Mouse (Mus musculus) hindbrain, embryonic 11.5 days (tissue): ENCODE measurements around the gene Brap. TPM values are rescaled to one million over a fixed set of nuclear protein-coding genes. Genes with fewer than 3 reads are reported as not detected.

ENCODE experiments used
- polyA plus RNA-seq: library from polyadenylated mRNA; unstranded; fragments of >200 nt; fragmentation: Nextera tagmentation; extraction: Ambion mirVana; gene quantifications from 2 replicates; pipeline ENCODE4 v1.2.1, GENCODE M21; 2014

Gene Brap
- polyA plus RNA-seq, 1 experiment from 2014 or later = 36.8 TPM

Other genes starting within 250 kb of the Brap start
- gene Tmem116, start 208.7 kb upstream of the Brap start, polyA plus RNA-seq = 0.85 and 1.1 TPM in 2 replicates
- 111 and 113 TPM in 2 replicates for gene Erp29, start 208.1 kb upstream of the Brap start, polyA plus RNA-seq
- gene Adam1b, start 157.1 kb upstream of the Brap start, polyA plus RNA-seq = not detected in 2 replicates
- 2.1 and 3.8 TPM in 2 replicates for gene Adam1a, start 115.1 kb upstream of the Brap start, polyA plus RNA-seq
- gene Gm42878, start 115.1 kb upstream of the Brap start, polyA plus RNA-seq = not detected in 2 replicates
- gene Mapkapk5, start 114.7 kb upstream of the Brap start, polyA plus RNA-seq = 61.8 and 66.5 TPM in 2 replicates
- gene Aldh2, start 66.7 kb upstream of the Brap start, polyA plus RNA-seq = 36.0 and 63.3 TPM in 2 replicates
- 1.8 and 2.8 TPM in 2 replicates for gene Acad12, start 41.6 kb upstream of the Brap start, polyA plus RNA-seq
- 2.1 and 2.5 TPM in 2 replicates for gene Acad10, start within 50 bp of the Brap start, polyA plus RNA-seq
- 63.5 and 75.2 TPM in 2 replicates for gene Atxn2, start 50.8 kb downstream of the Brap start, polyA plus RNA-seq
- gene Sh2b3, start 177.1 kb downstream of the Brap start, polyA plus RNA-seq = 8.4 and 9.6 TPM in 2 replicates
- gene Pheta1, start 188.4 kb downstream of the Brap start, polyA plus RNA-seq = 27.0 and 29.3 TPM in 2 replicates